ENCODE assay signal across 36 mouse cellular contexts in genomic region chr17:32577496-32578186, GRCm38 (mm10). TPM values are rescaled to one million over a fixed set of nuclear protein-coding genes. Genes with fewer than 3 reads are reported as not detected.
DNase-seq lines count a peak whose midpoint lies in the region; ATAC-seq and TF ChIP-seq lines count a peak whose summit lies in the region.
"Had no signal": no experiment of that assay in that cellular context is flagged by ENCODE, and none has a peak within 500 bp of the region (broad histone marks: within the 10 kb centered on the region; RNA-seq: fewer than 3 reads in every experiment).

No protein-coding gene starts in this region.

- no peak overlapping the region for H3K4me2 ChIP-seq in kidney, postnatal 0 days (ENCODE audit: low read length)
- H3K4me2 ChIP-seq in stomach, embryonic 15.5 days, result no peak overlapping the region
- H3K4me2 ChIP-seq in kidney, embryonic 16.5 days (replicated peaks; ENCODE audit: low read depth, low read length), result no peak overlapping the region
- H3K4me2 ChIP-seq: embryonic facial prominence, embryonic 13.5 days; heart, embryonic 13.5 days; hindbrain, embryonic 15.5 days; liver, embryonic 12.5 days; midbrain, embryonic 11.5 days; neural tube, embryonic 12.5 days had no signal

- no peak overlapping the region for H3K4me3 ChIP-seq in kidney, postnatal 0 days (replicated peaks; ENCODE audit: low read depth, low read length)
- H3K4me3 ChIP-seq in kidney, adult 2 months (ENCODE audit: insufficient read depth, low read depth, low read length), result no peak overlapping the region
- H3K4me3 ChIP-seq in stomach, embryonic 15.5 days (replicated peaks), result no peak overlapping the region
- no peak overlapping the region for H3K4me3 ChIP-seq in kidney, embryonic 16.5 days (ENCODE audit: low read length)
- H3K4me3 ChIP-seq: embryonic facial prominence, embryonic 13.5 days; forebrain, embryonic 10.5 days; heart, embryonic 13.5 days; hindbrain, embryonic 10.5 days; hindbrain, embryonic 15.5 days; liver, embryonic 12.5 days; myocyte; neural tube, embryonic 12.5 days had no signal

- no peak for TF ChIP-seq CTCF in kidney, postnatal 0 days (IDR thresholded peaks at IDR 0.05; ENCODE audit: low read depth)
- TF ChIP-seq CTCF in kidney, adult 2 months (conservative IDR thresholded peaks at IDR 0.05; ENCODE audit: insufficient read depth, insufficient read length, low read depth, low read length), result no peak

- peak; percentile 2 for DNase-seq in kidney, postnatal 0 days (ENCODE audit: low spot score)
- no peak for DNase-seq in kidney, adult 2 months
- peak; percentile 3 for DNase-seq in lung, postnatal 36 days
- DNase-seq in lung, postnatal 10 days, result no peak
- no peak for DNase-seq in adrenal gland, postnatal 4 days (ENCODE audit: low spot score in 2 of 2)
- DNase-seq: adrenal gland, postnatal 10 days; cerebellum, adult 11 months; cerebellum, adult 9-11 months; embryo, embryonic 11 days; heart, postnatal 10 days; layer of hippocampus, postnatal 36 days; left cerebral cortex, postnatal 4 days; liver, postnatal 0 days; thymus, adult 18-20 months; thymus, postnatal 25 days had no signal

- H3K9ac ChIP-seq in kidney, postnatal 0 days (ENCODE audit: low read depth, low read length), result no peak overlapping the region
- no peak overlapping the region for H3K9ac ChIP-seq in stomach, embryonic 15.5 days
- H3K9ac ChIP-seq in kidney, embryonic 16.5 days (replicated peaks; ENCODE audit: low read length), result no peak overlapping the region
- H3K9ac ChIP-seq: embryonic facial prominence, embryonic 13.5 days; heart, embryonic 13.5 days; hindbrain, embryonic 15.5 days; liver, embryonic 12.5 days; liver, postnatal 0 days; neural tube, embryonic 12.5 days had no signal

- 35% methylated on average over 7 of the region's 7 CpGs for WGBS in kidney, postnatal 0 days
- 42% methylated on average over 7 of the region's 7 CpGs for WGBS in kidney, adult 2 months
- WGBS in stomach, embryonic 15.5 days, result 24% methylated on average over 7 of the region's 7 CpGs
- WGBS in kidney, embryonic 16.5 days, result 51% methylated on average over 7 of the region's 7 CpGs

- no peaks in the 10 kb centered on the region for H3K9me3 ChIP-seq in kidney, postnatal 0 days (replicated peaks; ENCODE audit: low read length)
- H3K9me3 ChIP-seq in stomach, embryonic 15.5 days, result no peaks in the 10 kb centered on the region
- H3K9me3 ChIP-seq in kidney, embryonic 16.5 days (ENCODE audit: low read length), result no peaks in the 10 kb centered on the region
- H3K9me3 ChIP-seq: embryonic facial prominence, embryonic 13.5 days; heart, embryonic 13.5 days; hindbrain, embryonic 15.5 days; liver, embryonic 12.5 days; neural tube, embryonic 12.5 days had no signal

- H3K27me3 ChIP-seq in kidney, postnatal 0 days (ENCODE audit: insufficient read depth, low read length), result no peaks in the 10 kb centered on the region
- H3K27me3 ChIP-seq in kidney, adult 2 months (replicated peaks; ENCODE audit: control insufficient read depth, insufficient read depth, low read length), result no peaks in the 10 kb centered on the region
- H3K27me3 ChIP-seq in stomach, embryonic 15.5 days (replicated peaks), result no peaks in the 10 kb centered on the region
- H3K27me3 ChIP-seq in kidney, embryonic 16.5 days (ENCODE audit: insufficient read depth, low read length), result no peaks in the 10 kb centered on the region
- H3K27me3 ChIP-seq: embryonic facial prominence, embryonic 13.5 days; heart, embryonic 13.5 days; hindbrain, embryonic 15.5 days; liver, embryonic 12.5 days; neural tube, embryonic 12.5 days had no signal

- H3K4me1 ChIP-seq in kidney, postnatal 0 days (replicated peaks; ENCODE audit: insufficient read depth, low read length), result no peaks in the 10 kb centered on the region
- no peaks in the 10 kb centered on the region for H3K4me1 ChIP-seq in kidney, adult 2 months (ENCODE audit: control insufficient read depth, insufficient read depth, low read length)
- H3K4me1 ChIP-seq in stomach, embryonic 15.5 days, result no peaks in the 10 kb centered on the region
- peaks cover 6% of the 10 kb centered on the region for H3K4me1 ChIP-seq in kidney, embryonic 16.5 days (ENCODE audit: insufficient read depth, low read length)
- H3K4me1 ChIP-seq: embryonic facial prominence, embryonic 13.5 days; forebrain, embryonic 10.5 days; heart, embryonic 13.5 days; hindbrain, embryonic 10.5 days; hindbrain, embryonic 15.5 days; liver, embryonic 12.5 days; neural tube, embryonic 12.5 days had no signal

- H3K27ac ChIP-seq in kidney, postnatal 0 days, result no peak overlapping the region
- no peak overlapping the region for H3K27ac ChIP-seq in kidney, adult 2 months (ENCODE audit: insufficient read depth, low read depth, low read length)
- H3K27ac ChIP-seq in stomach, embryonic 15.5 days, result peak overlapping the region; percentile 33; the same call in 1 of the 2 replicates
- H3K27ac ChIP-seq in kidney, embryonic 16.5 days (ENCODE audit: low read length), result no peak overlapping the region
- H3K27ac ChIP-seq: embryonic facial prominence, embryonic 13.5 days; forebrain, embryonic 10.5 days; heart, embryonic 13.5 days; hindbrain, embryonic 10.5 days; hindbrain, embryonic 15.5 days; liver, embryonic 12.5 days; neural tube, embryonic 12.5 days had no signal

- H3K36me3 ChIP-seq in kidney, postnatal 0 days (ENCODE audit: insufficient read depth, low read length), result no peaks in the 10 kb centered on the region
- H3K36me3 ChIP-seq in kidney, adult 2 months (ENCODE audit: control insufficient read depth, insufficient read depth, low read length), result no peaks in the 10 kb centered on the region
- no peaks in the 10 kb centered on the region for H3K36me3 ChIP-seq in stomach, embryonic 15.5 days
- H3K36me3 ChIP-seq in kidney, embryonic 16.5 days (ENCODE audit: insufficient read depth, low read length), result no peaks in the 10 kb centered on the region
- H3K36me3 ChIP-seq: embryonic facial prominence, embryonic 13.5 days; forebrain, embryonic 10.5 days; heart, embryonic 13.5 days; hindbrain, embryonic 10.5 days; hindbrain, embryonic 15.5 days; liver, embryonic 12.5 days; neural tube, embryonic 12.5 days had no signal

- ATAC-seq in kidney, postnatal 0 days (replicated peaks; ENCODE audit: low FRiP score, low read depth), result no peak
- peak; percentile 71 for ATAC-seq in stomach, embryonic 15.5 days (ENCODE audit: insufficient read depth, low FRiP score, low read depth)
- ATAC-seq in kidney, embryonic 16.5 days (ENCODE audit: low FRiP score, low TSS enrichment), result no peak
- ATAC-seq: forebrain, embryonic 16.5 days; inflammation-experienced regulatory T-cells, adult 6 months; liver, embryonic 12.5 days; liver, postnatal 0 days; Patski had no signal

- TF ChIP-seq POLR2A in kidney, adult 2 months (IDR thresholded peaks at IDR 0.05; ENCODE audit: low read depth, low read length), result no peak

RNA-seq across cellular contexts. Expression of gene Cyp4f16, which starts 41.3 kb away (rescaled TPM):
- polyA plus RNA-seq in kidney, postnatal 0 days (2015; fragmentation: Nextera tagmentation; extraction: Ambion mirVana), result 24.0 and 25.4 TPM in 2 replicates
- polyA plus RNA-seq in kidney, adult 2 months (2012; rRNA removed), result 11.6 and 14.3 TPM in 2 replicates
- 24.6 and 26.6 TPM in 2 replicates for polyA plus RNA-seq in stomach, embryonic 15.5 days (2015; fragmentation: Nextera tagmentation; extraction: Ambion mirVana)
- total RNA-seq in adrenal gland, postnatal 4 days (2021), result 10 to 100 TPM; 26.0 to 27.6 TPM
- polyA plus RNA-seq in kidney, embryonic 16.5 days (2015; fragmentation: Nextera tagmentation; extraction: Ambion mirVana), result 24.5 and 27.5 TPM in 2 replicates

RNA-seq across cellular contexts. Expression of gene Cyp4f37, which starts 43.5 kb away (rescaled TPM):
- polyA plus RNA-seq in kidney, postnatal 0 days (2015; fragmentation: Nextera tagmentation; extraction: Ambion mirVana), result not detected in 2 replicates
- 0.08 TPM in 1 of 2 replicates, not detected in the other for polyA plus RNA-seq in kidney, adult 2 months (2012; rRNA removed)
- polyA plus RNA-seq in stomach, embryonic 15.5 days (2015; fragmentation: Nextera tagmentation; extraction: Ambion mirVana), result not detected in 2 replicates
- total RNA-seq in adrenal gland, postnatal 4 days (2021), result not detected
- polyA plus RNA-seq in kidney, embryonic 16.5 days (2015; fragmentation: Nextera tagmentation; extraction: Ambion mirVana), result not detected in 2 replicates
- total RNA-seq: adrenal gland, postnatal 10 days; gastrocnemius, adult 8-10 months; gastrocnemius, postnatal 4 days; heart, adult 8-10 months; heart, postnatal 10 days; layer of hippocampus, postnatal 36 days; left cerebral cortex, postnatal 4 days; MEL; midbrain, postnatal 0 days had no signal
- polyA plus RNA-seq: embryonic facial prominence, embryonic 13.5 days; forebrain, embryonic 10.5 days; forebrain, embryonic 16.5 days; heart, embryonic 13.5 days; hindbrain, embryonic 10.5 days; inflammation-experienced regulatory T-cells, adult 6 months; kidney, embryonic 14.5 days; limb, embryonic 14.5 days; liver, embryonic 12.5 days; liver, postnatal 0 days; midbrain, embryonic 11.5 days; midbrain, postnatal 0 days; myocyte; neural tube, embryonic 12.5 days had no signal

Comparison
In these comparisons a context has a peak if more than half of its experiments do, and no peak if none do; other contexts are left out.
1. DNase-seq: peak in kidney, postnatal 0 days (single experiment) and lung, postnatal 36 days (single experiment); none in kidney, adult 2 months (single experiment), lung, postnatal 10 days (single experiment) and adrenal gland, postnatal 4 days (0 of 2).